In the genomic region with DNA sequence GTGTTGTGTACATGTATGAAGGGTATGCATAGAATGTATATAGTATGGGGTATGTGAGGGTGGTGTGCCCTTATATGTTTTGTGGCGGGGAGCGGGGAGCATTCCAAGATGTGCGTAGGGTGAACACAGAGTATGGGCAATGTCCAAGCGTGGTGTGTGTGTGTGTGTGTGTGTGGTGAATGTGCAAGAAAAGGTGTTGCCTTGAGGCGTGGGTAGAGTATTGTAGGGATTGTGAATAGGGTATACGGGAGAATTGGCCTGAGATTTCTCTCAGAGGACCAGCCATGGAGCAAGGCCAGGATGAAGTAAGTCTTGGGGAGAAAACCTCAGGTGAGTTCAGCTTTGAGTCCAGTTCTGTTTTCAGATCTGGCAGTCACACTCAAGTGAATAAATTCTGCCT, we compare ENCODE assay signal across 9 mouse cellular contexts. TPM values are rescaled to one million over a fixed set of nuclear protein-coding genes. Genes with fewer than 3 reads are reported as not detected.
A peak's percentile ranks its signal among the peaks of the same experiment; 100 is the strongest.
DNase-seq lines count a peak whose midpoint lies in the region; ATAC-seq and TF ChIP-seq lines count a peak whose summit lies in the region.
"Had no signal": no experiment of that assay in that cellular context is flagged by ENCODE, and none has a peak within 500 bp of the region (broad histone marks: within the 10 kb centered on the region; RNA-seq: fewer than 3 reads in every experiment).

No protein-coding gene starts in this region.

- peak overlapping the region; percentile 81 for H3K4me3 ChIP-seq in gastrocnemius, adult 2 months
- H3K4me3 ChIP-seq in thymus, adult 2 months (ENCODE audit: control insufficient read depth, insufficient read depth, low read length) = peak overlapping the region; percentile 30; the same call in 1 of the 2 replicates
- H3K4me3 ChIP-seq in liver, embryonic 13.5 days (replicated peaks) = peak overlapping the region; percentile 56

- TF ChIP-seq CTCF in gastrocnemius, adult 2 months (IDR thresholded peaks at IDR 0.05) = no peak
- no peak for TF ChIP-seq CTCF in thymus, adult 2 months (IDR thresholded peaks at IDR 0.05; ENCODE audit: borderline replicate concordance, control insufficient read depth, extremely low read depth, insufficient read depth, low read length, poor library complexity)

- peak overlapping the region; percentile 71 for H3K4me2 ChIP-seq in liver, embryonic 13.5 days

- TF ChIP-seq POLR2A in thymus, adult 2 months (IDR thresholded peaks at IDR 0.05; ENCODE audit: control insufficient read depth, extremely low read depth, insufficient read depth, low read length, poor library complexity) = no peak

- no peak for ATAC-seq in liver, embryonic 13.5 days (ENCODE audit: low read depth)

- H3K9me3 ChIP-seq in liver, embryonic 13.5 days (replicated peaks) = no peaks in the 10 kb centered on the region

- no peak overlapping the region; the same call in 1 of the 2 replicates for H3K27ac ChIP-seq in gastrocnemius, adult 2 months
- H3K27ac ChIP-seq in thymus, adult 2 months (ENCODE audit: control insufficient read depth, insufficient read depth, low read length) = no peak overlapping the region
- H3K27ac ChIP-seq in liver, embryonic 13.5 days = no peak overlapping the region

- 0 out of 2 replicates have a peak, but pooled peaks cover 6% of the 10 kb centered on the region for H3K4me1 ChIP-seq in thymus, adult 2 months (replicated peaks; ENCODE audit: control insufficient read depth, insufficient read depth, low read length)
- H3K4me1 ChIP-seq in liver, embryonic 13.5 days (replicated peaks) = peaks cover 25% of the 10 kb centered on the region

- intact Hi-C loops in gastrocnemius, adult 2 months (cut with DNase I) = no loop called here

- no peaks in the 10 kb centered on the region for H3K36me3 ChIP-seq in thymus, adult 2 months (ENCODE audit: control insufficient read depth, insufficient read depth, low read length)
- no peaks in the 10 kb centered on the region for H3K36me3 ChIP-seq in liver, embryonic 13.5 days

- peaks cover 25% of the 10 kb centered on the region for H3K27me3 ChIP-seq in thymus, adult 2 months (ENCODE audit: control insufficient read depth, insufficient read depth, low read length)
- H3K27me3 ChIP-seq in liver, embryonic 13.5 days = peaks cover 98% of the 10 kb centered on the region

- no peak for DNase-seq in gastrocnemius, adult 2 months
- no peak for DNase-seq in gastrocnemius, adult 8-10 months (ENCODE audit: low spot score in 2 of 2)
- no peak for DNase-seq in thymus, adult 2 months
- no peak for DNase-seq in thymus, postnatal 36 days
- DNase-seq in liver, embryonic 13.5 days = no peak
- DNase-seq in yolk sac, embryonic 10.5 days (ENCODE audit: low spot score) = no peak
- no peak for DNase-seq in cerebellum, adult 11-12 months
- no peak for DNase-seq in cerebellum, postnatal 25 days

- WGBS in thymus, adult 2 months = 18% methylated on average over 6 of the region's 6 CpGs
- 7% methylated on average over 6 of the region's 6 CpGs for WGBS in liver, embryonic 13.5 days (ENCODE audit: insufficient replicate concordance)

- no peak overlapping the region for H3K9ac ChIP-seq in liver, embryonic 13.5 days

RNA-seq across cellular contexts. Expression of gene Gm42517, which starts 0.7 kb away (rescaled TPM):
- under 1 TPM; 0.13 to 0.28 TPM for total RNA-seq in gastrocnemius, adult 2 months (2021)
- total RNA-seq in gastrocnemius, adult 8-10 months (2022) = under 1 TPM; 0.35 to 0.56 (median 0.41) TPM
- polyA plus RNA-seq in thymus, adult 2 months (2012; rRNA removed) = 0.61 and 1.1 TPM in 2 replicates
- polyA plus RNA-seq in liver, embryonic 13.5 days (2015; fragmentation: Nextera tagmentation; extraction: Ambion mirVana) = 0.05 and 0.07 TPM in 2 replicates

RNA-seq across cellular contexts. Expression of gene Pde6b, which starts 19.7 kb away (rescaled TPM):
- total RNA-seq in gastrocnemius, adult 2 months (2021) = not detected
- total RNA-seq in gastrocnemius, adult 8-10 months (2022) = not detected
- not detected in 2 replicates for polyA plus RNA-seq in thymus, adult 2 months (2012; rRNA removed)
- 0.07 and 0.15 TPM in 2 replicates for polyA plus RNA-seq in liver, embryonic 13.5 days (2015; fragmentation: Nextera tagmentation; extraction: Ambion mirVana)
- total RNA-seq: common myeloid progenitor, adult 5-6 weeks had no signal

RNA-seq across cellular contexts. Expression of gene Pigg, which starts 56.0 kb away (rescaled TPM):
- total RNA-seq in gastrocnemius, adult 2 months (2021) = 1 to 10 TPM; 3.4 to 5.0 TPM
- total RNA-seq in gastrocnemius, adult 8-10 months (2022) = 1 to 10 TPM; 3.3 to 4.3 (median 4.2) TPM
- polyA plus RNA-seq in thymus, adult 2 months (2012; rRNA removed) = 5.0 TPM in 2 replicates
- 3.5 and 4.6 TPM in 2 replicates for polyA plus RNA-seq in liver, embryonic 13.5 days (2015; fragmentation: Nextera tagmentation; extraction: Ambion mirVana)

Comparison
In these comparisons a context has a peak if more than half of its experiments do, and no peak if none do; other contexts are left out.
1. H3K4me3 ChIP-seq: peak in every context shown above with its lines; median percentile 81 in gastrocnemius, adult 2 months; 56 in liver, embryonic 13.5 days; 30 in thymus, adult 2 months.